Mouse (Mus musculus): ENCODE results near the gene Vsir. TPM values are rescaled to one million over a fixed set of nuclear protein-coding genes. Genes with fewer than 3 reads are reported as not detected.

Vsir gene
- polyA plus RNA-seq, 1 experiment from 2014 or later, result 7.2 TPM

DNA sequence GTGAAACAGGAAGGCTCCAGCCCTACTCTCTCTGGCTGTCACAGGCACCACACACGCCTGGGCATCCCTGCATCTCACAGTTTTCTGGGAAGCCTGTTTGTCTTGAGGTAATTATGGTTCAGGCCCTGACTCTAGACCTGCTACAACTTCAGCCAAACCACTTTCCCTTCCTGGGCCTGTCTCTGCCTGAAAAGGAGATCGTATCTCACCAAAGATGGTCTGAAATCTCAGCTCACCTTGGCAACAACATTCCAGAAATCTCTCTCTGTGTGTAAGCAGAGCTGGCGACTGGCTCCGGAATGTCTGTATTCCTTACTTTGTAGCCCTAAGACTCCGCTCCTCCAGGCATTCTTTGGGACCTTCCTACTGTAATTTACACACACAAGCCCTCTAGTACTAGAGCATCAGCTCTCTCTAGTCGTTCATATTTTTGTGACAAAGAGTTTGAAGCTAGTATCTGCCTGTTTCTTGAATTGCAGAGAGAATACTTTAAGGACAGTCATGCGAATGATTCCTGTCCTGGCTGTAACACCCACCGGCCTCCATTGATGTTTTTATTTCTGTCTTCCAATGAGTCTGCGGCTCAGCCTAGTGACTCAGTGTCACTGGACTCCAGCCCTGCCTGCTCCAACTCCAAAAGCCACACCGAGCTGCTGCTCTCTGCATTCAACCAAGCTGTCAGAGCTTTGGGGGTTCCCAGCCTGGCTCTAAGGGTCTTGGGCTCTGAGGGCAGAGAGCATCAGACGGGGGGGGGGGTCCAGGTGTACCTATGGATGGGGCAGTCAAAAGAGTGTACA, 8.4 kb downstream of the Vsir start:
- Histone ChIP-seq H3K4me3 (no peak overlapping the region), H3K9ac (no peak overlapping the region), H3K27me3 (no peaks in the 10 kb centered on the region), H3K4me1 (peaks cover 29% of the 10 kb centered on the region), H3K36me3 (no peaks in the 10 kb centered on the region), H3K4me2 (no peak overlapping the region), H3K27ac (no peak overlapping the region), H3K9me3 (no peaks in the 10 kb centered on the region)
- WGBS, result 51% methylated on average over 11 of the region's 11 CpGs
- no peak for ATAC-seq (ENCODE audit: borderline replicate concordance, extremely low read depth, low FRiP score, low TSS enrichment)

DNA sequence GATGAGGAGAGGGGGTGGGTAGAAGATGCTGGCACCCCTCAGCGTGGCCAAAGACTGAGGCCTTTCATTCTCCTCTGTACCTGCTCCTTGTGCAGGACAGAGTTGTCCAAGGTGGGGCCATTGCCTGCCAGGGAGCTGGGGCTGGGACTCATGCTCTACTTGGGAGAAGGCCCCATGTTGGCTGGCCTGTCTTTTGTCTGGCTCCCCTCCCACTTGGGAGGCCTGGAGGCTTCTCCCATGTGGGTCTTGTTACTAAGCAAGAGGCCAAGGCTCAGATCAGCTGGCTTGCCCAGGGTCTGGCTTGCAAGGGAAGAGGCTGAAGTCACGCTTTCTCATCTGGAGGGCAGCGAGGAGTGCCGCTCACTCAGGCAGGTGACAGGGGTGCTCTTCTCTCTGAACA, 10.8 kb downstream of the Vsir start:
- no peak for ATAC-seq (ENCODE audit: borderline replicate concordance, extremely low read depth, low FRiP score, low TSS enrichment)
- peaks cover 16% of the 10 kb centered on the region for H3K4me1 ChIP-seq
- 89% methylated on average over 4 of the region's 4 CpGs for WGBS

DNA sequence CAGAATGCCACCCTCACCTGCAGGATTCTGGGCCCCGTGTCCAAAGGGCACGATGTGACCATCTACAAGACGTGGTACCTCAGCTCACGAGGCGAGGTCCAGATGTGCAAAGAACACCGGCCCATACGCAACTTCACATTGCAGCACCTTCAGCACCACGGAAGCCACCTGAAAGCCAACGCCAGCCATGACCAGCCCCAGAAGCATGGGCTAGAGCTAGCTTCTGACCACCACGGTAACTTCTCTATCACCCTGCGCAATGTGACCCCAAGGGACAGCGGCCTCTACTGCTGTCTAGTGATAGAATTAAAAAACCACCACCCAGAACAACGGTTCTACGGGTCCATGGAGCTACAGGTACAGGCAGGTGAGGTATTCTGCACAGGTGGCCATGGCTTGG, 11.2 kb downstream of the Vsir start:
- no peak overlapping the region for H3K9ac ChIP-seq
- WGBS, result 93% methylated on average over 14 of the region's 14 CpGs
- H3K27ac ChIP-seq, result no peak overlapping the region
- no peak for ATAC-seq (ENCODE audit: borderline replicate concordance, extremely low read depth, low FRiP score, low TSS enrichment)
- no peaks in the 10 kb centered on the region for H3K27me3 ChIP-seq
- H3K36me3 ChIP-seq, result no peaks in the 10 kb centered on the region
- H3K4me2 ChIP-seq, result no peak overlapping the region
- H3K4me3 ChIP-seq, result no peak overlapping the region
- no peaks in the 10 kb centered on the region for H3K9me3 ChIP-seq
- peaks cover 14% of the 10 kb centered on the region for H3K4me1 ChIP-seq

More for the DNA sequence above, 10.8 kb downstream of the Vsir start:
- H3K4me3 ChIP-seq, result no peak overlapping the region
- no peaks in the 10 kb centered on the region for H3K9me3 ChIP-seq
- H3K4me2 ChIP-seq, result no peak overlapping the region
- no peaks in the 10 kb centered on the region for H3K27me3 ChIP-seq
- no peak overlapping the region for H3K9ac ChIP-seq
- H3K27ac ChIP-seq, result no peak overlapping the region
- H3K36me3 ChIP-seq, result no peaks in the 10 kb centered on the region

DNA sequence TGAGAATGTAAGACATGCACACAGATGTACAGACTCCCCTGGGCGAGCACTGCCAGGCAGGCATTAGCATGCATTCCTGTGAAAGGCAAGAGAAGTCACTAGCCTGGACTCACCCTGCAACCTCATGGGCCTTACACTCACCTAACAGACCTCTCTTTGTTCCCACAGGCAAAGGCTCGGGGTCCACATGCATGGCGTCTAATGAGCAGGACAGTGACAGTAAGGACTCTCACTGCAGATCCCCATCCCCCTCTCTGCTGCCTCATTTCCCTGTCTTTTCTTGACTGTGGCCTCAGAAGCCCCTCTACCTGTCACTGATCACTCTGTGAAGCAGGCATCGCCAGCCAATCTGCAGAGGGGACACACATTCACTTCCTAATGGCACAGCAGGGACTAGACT, 12.1 kb downstream of the Vsir start:
- peaks cover 11% of the 10 kb centered on the region for H3K4me1 ChIP-seq
- 46% methylated on average over 4 of the region's 4 CpGs for WGBS
- no peak overlapping the region for H3K4me2 ChIP-seq
- no peaks in the 10 kb centered on the region for H3K9me3 ChIP-seq
- H3K27me3 ChIP-seq, result no peaks in the 10 kb centered on the region
- H3K27ac ChIP-seq, result no peak overlapping the region
- no peaks in the 10 kb centered on the region for H3K36me3 ChIP-seq
- ATAC-seq (ENCODE audit: borderline replicate concordance, extremely low read depth, low FRiP score, low TSS enrichment), result no peak
- no peak overlapping the region for H3K4me3 ChIP-seq
- no peak overlapping the region for H3K9ac ChIP-seq

DNA sequence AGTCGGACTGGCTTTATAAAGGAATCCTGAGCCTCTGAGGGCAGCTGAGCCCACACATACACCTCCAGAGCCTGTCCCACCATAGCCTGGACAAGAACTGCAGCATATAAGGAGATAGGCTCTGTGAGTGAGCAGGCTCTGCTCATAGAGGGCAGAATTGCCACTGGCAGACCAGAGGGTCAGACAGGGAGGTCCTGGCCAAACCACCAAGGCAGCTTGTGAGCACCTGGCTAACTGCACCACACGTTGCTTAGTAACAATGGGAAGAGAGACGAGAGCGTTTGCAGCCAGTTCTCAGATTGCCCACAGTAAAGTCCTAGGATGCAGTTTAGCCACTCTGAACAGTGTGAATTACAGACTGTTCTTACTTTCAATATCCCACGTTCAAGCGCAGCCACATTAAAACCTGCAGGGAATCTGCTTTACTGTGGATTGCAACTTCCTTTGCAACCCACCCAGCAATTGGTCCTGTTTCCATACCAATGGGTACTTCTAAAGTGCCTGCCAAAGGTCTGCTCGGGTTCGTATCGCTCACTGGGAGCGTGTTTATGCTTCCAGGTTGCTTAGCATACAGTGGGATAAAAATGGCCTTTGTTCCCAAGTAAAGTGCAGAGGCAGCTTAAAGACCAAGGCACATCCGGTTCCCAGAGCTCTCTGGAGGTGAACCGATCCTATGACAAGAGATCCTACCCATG, 15.1 kb downstream of the Vsir start:
- 49% methylated on average over 12 of the region's 12 CpGs for WGBS
- H3K9ac ChIP-seq, result no peak overlapping the region
- H3K4me2 ChIP-seq, result no peak overlapping the region
- H3K36me3 ChIP-seq, result no peaks in the 10 kb centered on the region
- peaks cover 11% of the 10 kb centered on the region for H3K4me1 ChIP-seq
- ATAC-seq (ENCODE audit: borderline replicate concordance, extremely low read depth, low FRiP score, low TSS enrichment), result no peak
- no peaks in the 10 kb centered on the region for H3K27me3 ChIP-seq
- H3K4me3 ChIP-seq, result no peak overlapping the region
- no peak overlapping the region for H3K27ac ChIP-seq
- no peaks in the 10 kb centered on the region for H3K9me3 ChIP-seq

DNA sequence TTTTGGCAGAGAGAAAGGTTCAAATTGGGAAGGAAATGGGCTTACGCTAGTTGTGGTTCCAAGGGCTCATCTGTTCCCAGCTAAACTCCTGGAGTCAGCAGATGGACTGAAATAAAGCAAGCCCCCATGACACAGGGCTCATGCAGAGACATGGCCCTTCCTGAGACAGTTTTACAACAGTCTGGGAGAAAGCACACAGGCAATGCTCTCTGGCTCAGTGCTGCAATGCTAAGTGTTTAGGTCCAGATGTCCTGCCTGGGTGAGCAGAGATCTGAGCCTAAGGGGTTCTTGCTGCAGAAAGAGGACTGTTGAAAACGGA, 15.6 kb downstream of the Vsir start:
- 48% methylated on average over 2 of the region's 2 CpGs for WGBS
- Histone ChIP-seq H3K27ac (0 out of 2 replicates have a peak overlapping the region, but pooled peaks have one; percentile 4), H3K4me3 (no peak overlapping the region), H3K27me3 (no peaks in the 10 kb centered on the region), H3K9ac (no peak overlapping the region), H3K9me3 (no peaks in the 10 kb centered on the region), H3K4me1 (peaks cover 11% of the 10 kb centered on the region), H3K4me2 (no peak overlapping the region), H3K36me3 (no peaks in the 10 kb centered on the region)
- no peak for ATAC-seq (ENCODE audit: borderline replicate concordance, extremely low read depth, low FRiP score, low TSS enrichment)

DNA sequence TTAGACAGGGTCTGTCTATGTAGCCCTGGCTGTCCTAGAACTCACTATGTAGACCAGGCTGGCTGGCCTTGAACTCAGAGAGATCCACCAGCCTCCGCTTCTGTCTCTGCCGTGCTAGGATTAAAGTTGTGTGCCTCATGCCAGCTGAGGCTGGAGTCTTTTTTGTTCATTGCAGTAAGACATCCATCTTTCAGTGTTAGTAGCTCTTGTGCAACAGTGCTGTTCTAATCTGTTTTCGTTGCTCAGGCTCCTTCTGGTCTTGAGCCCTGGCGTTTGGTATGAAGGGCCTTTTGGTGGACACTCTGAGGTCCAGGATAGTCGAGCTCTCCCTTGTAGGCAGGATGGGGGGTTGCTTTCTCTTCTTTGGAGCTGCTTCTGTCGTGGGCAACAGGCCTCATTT, 16.8 kb downstream of the Vsir start:
- H3K4me3 ChIP-seq, result no peak overlapping the region
- H3K27me3 ChIP-seq, result no peaks in the 10 kb centered on the region
- no peak overlapping the region for H3K9ac ChIP-seq
- H3K4me1 ChIP-seq, result peaks cover 11% of the 10 kb centered on the region
- ATAC-seq (ENCODE audit: borderline replicate concordance, extremely low read depth, low FRiP score, low TSS enrichment), result no peak
- H3K27ac ChIP-seq, result no peak overlapping the region
- H3K9me3 ChIP-seq, result no peaks in the 10 kb centered on the region
- no peaks in the 10 kb centered on the region for H3K36me3 ChIP-seq
- 49% methylated on average over 6 of the region's 6 CpGs for WGBS
- no peak overlapping the region for H3K4me2 ChIP-seq

DNA sequence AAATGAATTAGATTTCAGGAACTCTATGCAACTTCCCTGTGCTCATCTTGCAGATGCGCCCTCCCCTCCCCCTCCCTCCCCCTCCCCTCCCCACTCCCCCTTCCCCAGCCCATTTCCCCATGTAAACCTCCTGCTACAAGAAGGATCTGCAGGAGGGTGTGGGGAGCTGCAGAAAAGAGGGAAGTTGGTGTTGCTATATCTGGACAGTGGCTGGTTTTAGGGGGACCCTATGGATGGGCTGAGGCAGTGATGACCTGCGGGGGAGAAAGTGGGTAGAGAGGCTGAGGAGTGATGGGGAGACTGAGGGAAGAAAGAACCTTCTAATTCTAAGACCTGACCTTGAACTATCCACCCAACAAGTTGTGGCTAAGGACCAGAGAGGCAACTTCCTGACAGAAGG, 20.5 kb downstream of the Vsir start:
- Histone ChIP-seq H3K4me2 (no peak overlapping the region), H3K4me1 (peaks cover 13% of the 10 kb centered on the region), H3K27me3 (no peaks in the 10 kb centered on the region), H3K4me3 (no peak overlapping the region), H3K9me3 (no peaks in the 10 kb centered on the region), H3K27ac (no peak overlapping the region), H3K9ac (no peak overlapping the region), H3K36me3 (no peaks in the 10 kb centered on the region)
- 85% methylated on average over 2 of the region's 2 CpGs for WGBS
- no peak for ATAC-seq (ENCODE audit: borderline replicate concordance, extremely low read depth, low FRiP score, low TSS enrichment)

DNA sequence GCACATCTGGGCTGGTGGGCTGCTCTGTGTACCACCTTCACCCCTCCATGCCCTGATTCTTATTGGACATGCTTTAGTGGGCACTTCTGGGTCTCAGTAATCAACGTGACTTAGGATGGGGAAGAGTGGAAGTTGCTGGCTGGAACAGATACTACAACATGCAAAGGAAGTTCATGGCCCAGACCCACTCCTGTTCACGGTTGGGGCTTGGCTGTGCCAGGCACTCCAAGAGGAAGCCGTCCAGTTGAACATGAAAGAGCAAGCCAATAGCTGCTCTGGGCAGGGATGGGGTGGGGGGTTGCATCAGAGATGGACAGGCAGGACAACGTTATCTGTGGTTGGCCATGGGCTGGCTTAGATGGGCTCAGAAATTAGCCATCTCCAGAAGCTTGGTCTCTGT, 21.3 kb downstream of the Vsir start:
- Histone ChIP-seq H3K27me3 (no peaks in the 10 kb centered on the region), H3K9ac (no peak overlapping the region), H3K4me2 (no peak overlapping the region), H3K9me3 (no peaks in the 10 kb centered on the region), H3K36me3 (no peaks in the 10 kb centered on the region), H3K4me3 (no peak overlapping the region), H3K27ac (no peak overlapping the region), H3K4me1 (0 out of 2 replicates have a peak, but pooled peaks cover 9% of the 10 kb centered on the region)
- 69% methylated on average over 4 of the region's 4 CpGs for WGBS
- no peak for ATAC-seq (ENCODE audit: borderline replicate concordance, extremely low read depth, low FRiP score, low TSS enrichment)

DNA sequence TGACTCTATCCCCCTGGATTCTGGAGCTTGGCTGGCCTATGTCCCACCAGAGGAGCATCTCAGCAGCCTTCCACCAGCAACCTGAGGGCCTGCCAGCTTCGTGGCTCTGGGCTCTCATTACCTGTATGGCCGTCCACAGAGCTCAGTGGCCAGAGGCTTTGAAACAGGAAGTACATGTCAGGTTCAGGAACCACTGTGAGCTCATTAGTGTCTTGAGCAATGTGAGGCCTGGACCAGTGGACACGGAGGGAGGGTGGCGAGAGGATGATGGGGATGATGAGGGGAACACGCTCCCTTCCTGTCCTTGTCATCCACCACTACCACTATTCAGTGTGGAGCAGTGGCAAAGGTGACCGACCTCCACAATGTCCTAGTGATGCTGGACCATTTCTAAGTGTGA, 22.8 kb downstream of the Vsir start:
- Histone ChIP-seq H3K4me1 (peaks cover 15% of the 10 kb centered on the region; the same call in 1 of the 2 replicates), H3K9ac (no peak overlapping the region), H3K36me3 (no peaks in the 10 kb centered on the region), H3K27ac (no peak overlapping the region), H3K4me3 (no peak overlapping the region), H3K27me3 (no peaks in the 10 kb centered on the region), H3K9me3 (no peaks in the 10 kb centered on the region), H3K4me2 (no peak overlapping the region)
- no peak for ATAC-seq (ENCODE audit: borderline replicate concordance, extremely low read depth, low FRiP score, low TSS enrichment)
- WGBS, result 82% methylated on average over 6 of the region's 6 CpGs

DNA sequence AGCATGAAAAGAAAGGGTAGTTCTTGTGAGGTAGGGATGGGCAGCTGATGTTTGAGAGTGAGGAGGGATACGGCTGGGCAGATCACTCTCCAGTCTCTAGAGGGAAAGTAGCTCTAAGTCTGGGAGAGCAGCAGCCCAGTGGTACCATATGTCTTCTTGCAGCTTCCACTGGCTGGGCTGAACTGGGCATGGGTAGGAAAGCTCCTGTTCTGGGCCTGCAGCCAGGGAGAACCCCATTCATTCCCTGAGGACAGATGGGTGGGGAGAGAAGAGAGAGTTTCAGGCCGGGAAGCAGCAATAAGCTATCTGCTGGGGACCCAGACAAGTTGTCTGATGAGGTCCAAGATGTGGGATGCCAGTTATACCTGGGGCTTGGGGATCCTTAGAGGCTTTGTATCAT, 23.4 kb downstream of the Vsir start:
- H3K4me3 ChIP-seq, result no peak overlapping the region
- H3K27ac ChIP-seq, result no peak overlapping the region
- H3K36me3 ChIP-seq, result no peaks in the 10 kb centered on the region
- H3K9ac ChIP-seq, result no peak overlapping the region
- 58% methylated on average over 2 of the region's 2 CpGs for WGBS
- no peaks in the 10 kb centered on the region for H3K9me3 ChIP-seq
- no peaks in the 10 kb centered on the region for H3K27me3 ChIP-seq
- no peak for ATAC-seq (ENCODE audit: borderline replicate concordance, extremely low read depth, low FRiP score, low TSS enrichment)
- peaks cover 15% of the 10 kb centered on the region; the same call in 1 of the 2 replicates for H3K4me1 ChIP-seq
- H3K4me2 ChIP-seq, result no peak overlapping the region

DNA sequence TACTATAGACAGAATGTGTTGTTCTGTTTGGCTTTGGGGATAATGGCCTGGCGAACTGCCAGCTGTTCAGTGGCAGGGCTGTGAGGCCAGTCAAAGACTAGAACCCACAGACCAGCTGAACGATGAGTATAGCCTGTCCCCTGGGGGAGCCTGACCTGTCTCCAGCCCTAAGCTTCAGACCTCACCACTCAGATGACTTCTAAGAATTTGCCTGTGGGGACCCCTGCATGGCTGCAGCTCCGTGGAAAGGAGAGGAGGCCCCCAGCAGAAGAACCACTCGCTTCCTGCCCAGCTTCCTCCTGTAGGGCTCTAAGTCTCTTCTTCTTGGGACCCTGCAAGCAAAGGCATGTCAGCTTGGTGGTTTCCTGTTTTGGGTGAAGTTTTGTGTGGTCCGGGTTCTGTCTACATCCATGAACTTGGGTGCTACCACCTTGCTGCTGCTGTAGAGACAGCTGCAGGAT, 24.0 kb downstream of the Vsir start:
- ATAC-seq (ENCODE audit: borderline replicate concordance, extremely low read depth, low FRiP score, low TSS enrichment), result no peak
- 57% methylated on average over 5 of the region's 5 CpGs for WGBS

More for the DNA sequence above, 24.0 kb downstream of the Vsir start:
- no peak overlapping the region for H3K27ac ChIP-seq
- H3K27me3 ChIP-seq, result no peaks in the 10 kb centered on the region
- no peak overlapping the region for H3K4me2 ChIP-seq
- no peak overlapping the region for H3K9ac ChIP-seq
- no peaks in the 10 kb centered on the region for H3K9me3 ChIP-seq
- peaks cover 15% of the 10 kb centered on the region; the same call in 1 of the 2 replicates for H3K4me1 ChIP-seq
- H3K36me3 ChIP-seq, result no peaks in the 10 kb centered on the region
- H3K4me3 ChIP-seq, result no peak overlapping the region
